Mouse (Mus musculus): ENCODE measurements at regions not wholly inside any gene's neighbourhood (a gene's known extent, or its start where the extent isn't known, plus 50 kb on each side); places are given as distances from the start of the nearest gene placed in this dataset.

GRCm38 (mm10) chr14:123100371-123100770 is 116.5 kb upstream of the Tmtc4 start:
- Histone ChIP-seq H3K4me3 (ENCODE audit: low read depth, low read length) (no peak overlapping the region), H3K36me3 (ENCODE audit: insufficient read depth, low read length) (no peaks in the 10 kb centered on the region), H3K27ac (ENCODE audit: low read depth, low read length) (no peak overlapping the region), H3K4me2 (ENCODE audit: low read depth, low read length, poor library complexity, severe bottlenecking) (no peak overlapping the region), H3K27me3 (ENCODE audit: insufficient read depth, low read length) (no peaks in the 10 kb centered on the region), H3K4me1 (ENCODE audit: insufficient read depth, low read length) (no peaks in the 10 kb centered on the region), H3K9ac (replicated peaks; ENCODE audit: low read length, poor library complexity, severe bottlenecking) (no peak overlapping the region), H3K9me3 (ENCODE audit: low read length) (no peaks in the 10 kb centered on the region)
- DNase-seq (ENCODE audit: low spot score), result no peak
- ATAC-seq (ENCODE audit: low FRiP score), result no peak
- no peak for TF ChIP-seq CTCF (IDR thresholded peaks at IDR 0.05)
- WGBS, result 83% methylated on average over 1 of the region's 1 CpGs

DNA sequence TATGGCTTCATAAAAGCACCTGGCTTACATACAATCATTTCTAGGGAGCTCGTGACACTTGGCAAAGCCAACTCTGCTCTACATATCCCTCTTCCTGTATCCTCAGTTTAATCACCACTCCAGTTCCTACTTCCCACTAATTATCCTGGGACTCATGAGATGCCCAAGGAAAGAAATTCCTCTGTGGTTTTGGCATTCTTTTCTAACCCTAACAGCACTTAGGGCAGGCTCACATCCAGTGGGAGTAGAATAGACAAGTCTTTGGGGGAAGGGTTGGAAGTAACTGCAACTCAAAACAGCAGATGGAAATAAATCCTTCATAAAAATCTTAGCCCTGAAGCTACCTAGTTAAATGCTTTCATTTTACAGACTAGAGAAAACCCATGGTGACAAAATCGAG is 112.3 kb upstream of the Tmtc4 start:
- H3K4me2 ChIP-seq (ENCODE audit: low read depth, low read length, poor library complexity, severe bottlenecking), result no peak overlapping the region
- H3K9ac ChIP-seq (replicated peaks; ENCODE audit: low read length, poor library complexity, severe bottlenecking), result no peak overlapping the region
- H3K9me3 ChIP-seq (ENCODE audit: low read length), result no peaks in the 10 kb centered on the region
- ATAC-seq (ENCODE audit: low FRiP score) (no peak), DNase-seq (ENCODE audit: low spot score) (no peak)
- no peaks in the 10 kb centered on the region for H3K36me3 ChIP-seq (ENCODE audit: insufficient read depth, low read length)
- no peak for TF ChIP-seq CTCF (IDR thresholded peaks at IDR 0.05)
- WGBS, result 85% methylated on average over 2 of the region's 2 CpGs
- H3K27me3 ChIP-seq (ENCODE audit: insufficient read depth, low read length), result no peaks in the 10 kb centered on the region
- no peaks in the 10 kb centered on the region for H3K4me1 ChIP-seq (ENCODE audit: insufficient read depth, low read length)
- H3K27ac ChIP-seq (ENCODE audit: low read depth, low read length), result no peak overlapping the region
- no peak overlapping the region for H3K4me3 ChIP-seq (ENCODE audit: low read depth, low read length)

- WGBS, result 65% methylated on average over 1 of the region's 1 CpGs
- H3K4me2 ChIP-seq (ENCODE audit: low read depth, low read length, poor library complexity, severe bottlenecking), result no peak overlapping the region
- no peaks in the 10 kb centered on the region for H3K27me3 ChIP-seq (ENCODE audit: insufficient read depth, low read length)
- H3K4me3 ChIP-seq (ENCODE audit: low read depth, low read length), result no peak overlapping the region
- H3K9me3 ChIP-seq (ENCODE audit: low read length), result no peaks in the 10 kb centered on the region
- TF ChIP-seq CTCF (IDR thresholded peaks at IDR 0.05), result no peak
- DNase-seq (ENCODE audit: low spot score) (no peak), ATAC-seq (ENCODE audit: low FRiP score) (no peak)
- H3K36me3 ChIP-seq (ENCODE audit: insufficient read depth, low read length), result no peaks in the 10 kb centered on the region
- H3K27ac ChIP-seq (ENCODE audit: low read depth, low read length), result no peak overlapping the region
- H3K9ac ChIP-seq (replicated peaks; ENCODE audit: low read length, poor library complexity, severe bottlenecking), result no peak overlapping the region
- no peaks in the 10 kb centered on the region for H3K4me1 ChIP-seq (ENCODE audit: insufficient read depth, low read length)
Measured at GRCm38 (mm10) chr14:123082065-123082464, 98.2 kb upstream of the Tmtc4 start.

DNA sequence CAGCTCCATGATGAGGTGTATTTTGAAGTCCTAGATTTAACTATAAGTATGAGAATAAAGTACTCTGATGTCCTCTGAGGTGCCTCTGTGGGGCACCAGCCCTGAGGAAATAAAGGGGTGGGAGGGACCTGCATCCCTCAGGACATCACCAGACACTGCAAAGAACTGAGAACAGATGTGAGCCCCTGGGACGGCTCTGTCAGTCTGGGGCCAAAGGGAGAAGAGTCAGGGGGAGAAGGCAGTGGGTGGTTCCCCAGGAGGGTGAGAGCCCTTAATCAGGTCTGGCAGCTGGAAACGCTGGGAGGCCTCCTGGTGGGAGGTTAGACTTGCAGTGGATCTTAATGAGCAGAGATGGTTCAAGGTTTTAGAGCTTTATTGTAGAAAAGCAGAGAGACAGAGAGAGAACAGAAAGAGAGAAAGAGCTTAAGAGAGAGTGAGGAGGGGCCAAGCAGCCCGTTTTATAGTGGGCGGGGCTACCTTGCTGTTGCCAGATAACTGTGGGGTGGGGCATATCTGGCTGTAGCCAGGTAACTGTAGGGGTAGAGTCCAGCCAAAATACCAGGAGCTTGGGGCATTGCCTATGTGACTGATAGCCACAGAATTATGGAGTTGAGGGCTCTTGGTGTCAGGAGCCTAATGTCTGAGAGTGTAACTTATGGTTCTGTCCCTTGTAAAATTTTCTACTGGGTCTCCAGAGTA is 97.3 kb upstream of the Tmtc4 start:
- Histone ChIP-seq H3K4me2 (ENCODE audit: low read depth, low read length, poor library complexity, severe bottlenecking) (no peak overlapping the region), H3K36me3 (ENCODE audit: insufficient read depth, low read length) (no peaks in the 10 kb centered on the region), H3K27ac (ENCODE audit: low read depth, low read length) (no peak overlapping the region), H3K9me3 (ENCODE audit: low read length) (no peaks in the 10 kb centered on the region), H3K9ac (replicated peaks; ENCODE audit: low read length, poor library complexity, severe bottlenecking) (no peak overlapping the region), H3K27me3 (ENCODE audit: insufficient read depth, low read length) (no peaks in the 10 kb centered on the region), H3K4me3 (ENCODE audit: low read depth, low read length) (no peak overlapping the region), H3K4me1 (ENCODE audit: insufficient read depth, low read length) (no peaks in the 10 kb centered on the region)
- 52% methylated on average over 4 of the region's 4 CpGs for WGBS
- ATAC-seq (ENCODE audit: low FRiP score) (no peak), DNase-seq (ENCODE audit: low spot score) (no peak)
- no peak for TF ChIP-seq CTCF (IDR thresholded peaks at IDR 0.05)

GRCm38 (mm10) chr14:123079733-123080132 is 95.9 kb upstream of the Tmtc4 start:
- no peaks in the 10 kb centered on the region for H3K36me3 ChIP-seq (ENCODE audit: insufficient read depth, low read length)

DNA sequence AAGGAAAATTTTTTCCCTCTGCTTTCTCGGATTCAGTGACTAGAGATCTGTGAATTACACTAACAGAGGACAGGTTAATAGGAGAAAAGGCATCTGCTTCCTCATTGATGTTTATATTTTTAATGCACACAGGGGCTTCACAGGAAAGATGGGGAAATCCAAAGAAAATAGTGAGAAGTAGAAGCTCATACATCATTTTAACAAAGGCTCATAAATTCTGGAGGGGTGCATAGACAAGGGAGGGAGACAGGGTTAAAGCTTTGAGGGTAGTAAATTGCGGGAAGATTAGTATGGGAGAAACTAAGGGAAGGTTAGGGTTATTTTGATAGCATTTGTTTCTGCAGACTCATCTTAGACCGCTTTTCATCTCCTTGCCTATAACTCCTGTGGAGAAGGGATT is 95.0 kb upstream of the Tmtc4 start:
- no peak overlapping the region for H3K4me2 ChIP-seq (ENCODE audit: low read depth, low read length, poor library complexity, severe bottlenecking)
- H3K9ac ChIP-seq (replicated peaks; ENCODE audit: low read length, poor library complexity, severe bottlenecking), result no peak overlapping the region
- no peak for ATAC-seq (ENCODE audit: low FRiP score)
- WGBS, result 76% methylated on average over 3 of the region's 3 CpGs
- DNase-seq (ENCODE audit: low spot score), result no peak
- H3K36me3 ChIP-seq (ENCODE audit: insufficient read depth, low read length), result no peaks in the 10 kb centered on the region
- no peak for TF ChIP-seq CTCF (IDR thresholded peaks at IDR 0.05)
- H3K9me3 ChIP-seq (ENCODE audit: low read length), result no peaks in the 10 kb centered on the region
- no peaks in the 10 kb centered on the region for H3K27me3 ChIP-seq (ENCODE audit: insufficient read depth, low read length)
- no peak overlapping the region for H3K27ac ChIP-seq (ENCODE audit: low read depth, low read length)
- H3K4me1 ChIP-seq (ENCODE audit: insufficient read depth, low read length), result no peaks in the 10 kb centered on the region
- no peak overlapping the region for H3K4me3 ChIP-seq (ENCODE audit: low read depth, low read length)

More at GRCm38 (mm10) chr14:123079733-123080132, 95.9 kb upstream of the Tmtc4 start:
- Histone ChIP-seq H3K4me2 (ENCODE audit: low read depth, low read length, poor library complexity, severe bottlenecking) (no peak overlapping the region), H3K9ac (replicated peaks; ENCODE audit: low read length, poor library complexity, severe bottlenecking) (no peak overlapping the region), H3K9me3 (ENCODE audit: low read length) (no peaks in the 10 kb centered on the region), H3K4me3 (ENCODE audit: low read depth, low read length) (no peak overlapping the region), H3K27me3 (ENCODE audit: insufficient read depth, low read length) (no peaks in the 10 kb centered on the region), H3K4me1 (ENCODE audit: insufficient read depth, low read length) (no peaks in the 10 kb centered on the region), H3K27ac (ENCODE audit: low read depth, low read length) (no peak overlapping the region)
- TF ChIP-seq CTCF (IDR thresholded peaks at IDR 0.05), result no peak
- DNase-seq (ENCODE audit: low spot score) (no peak), ATAC-seq (ENCODE audit: low FRiP score) (no peak)
- 87% methylated on average over 2 of the region's 2 CpGs for WGBS
